Mouse (Mus musculus) embryonic fibroblast, embryonic 13.5 days (primary cell): ENCODE results near the gene Taf12.

Experiments used
- CTCF ChIP-seq: IDR thresholded peaks from 2 replicates; pipeline ENCODE4 v1.5.1; 2011; ENCODE audit warnings: mild to moderate bottlenecking, control low read depth, low read length, moderate library complexity, borderline replicate concordance; ENCODE audit not compliant: insufficient read depth
- POLR2A ChIP-seq: IDR thresholded peaks from 2 replicates; pipeline ENCODE4 v1.6.1; 2011; ENCODE audit warnings: low read depth, mild to moderate bottlenecking, control low read depth, low read length, moderate library complexity

GRCm38 (mm10) chr4:132302939-132303479 lies 28.8 kb downstream of the Taf12 start, which contains the start of gene Rab42:
- TF ChIP-seq CTCF (no peak), POLR2A (peak; percentile 60; the same call in 1 of the 2 replicates)
